Mouse (Mus musculus) liver, embryonic 14.5 days (tissue): ENCODE data around the gene Tmem161b.

ENCODE experiments used
- CTCF ChIP-seq: IDR thresholded peaks from 2 replicates; pipeline ENCODE4 v1.5.1; 2016; ENCODE audit warnings: antibody characterized with exemption, low read depth, control low read depth
- EP300 ChIP-seq: IDR thresholded peaks from 2 replicates; pipeline ENCODE4 v1.6.1; 2016; ENCODE audit warnings: antibody characterized with exemption, low read depth

DNA sequence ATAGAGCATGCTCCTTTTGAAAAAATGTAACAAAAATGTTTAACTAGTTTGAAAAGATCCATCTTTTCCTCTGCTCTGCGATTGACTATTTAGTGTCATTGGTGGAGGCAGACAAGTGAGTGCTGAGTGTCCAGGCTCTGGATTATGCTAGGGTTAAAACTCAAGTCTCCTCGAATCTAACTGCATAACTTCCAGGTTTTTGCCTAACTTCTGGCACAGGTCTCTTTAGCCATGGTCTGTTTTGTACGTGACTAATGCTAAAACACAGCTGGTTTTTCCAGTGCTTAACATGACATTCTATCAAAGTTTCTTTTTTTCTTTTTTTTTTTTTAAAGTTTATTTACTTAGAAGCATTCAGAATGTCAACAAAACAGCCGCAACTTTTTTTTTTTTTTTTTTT, 58.3 kb downstream of the Tmem161b start:
- no peak for TF ChIP-seq CTCF
- no peak for TF ChIP-seq EP300
